Mouse (Mus musculus) adipose tissue, adult 10 weeks (tissue): ENCODE results near the gene Klhl29. TPM values are rescaled to one million over a fixed set of nuclear protein-coding genes. Genes with fewer than 3 reads are reported as not detected.

Experiments used
- polyA plus RNA-seq: library from polyadenylated mRNA; stranded (reverse); fragments of 350-450 nt; fragmentation: Illumina TruSeq; extraction: RNeasy Lipid Tissue Mini Kit (QIAGEN cat#74804); gene quantifications from one replicate; pipeline ENCODE4 v1.2.3, GENCODE M21; 2014; ENCODE audit warnings: low read depth, low replicate concordance

Klhl29 gene
- polyA plus RNA-seq: 1.6 TPM

GRCm38 (mm10) chr12:5375616-5376461, at the start of gene Klhl29:
Gene Klhl29 (minus strand): TSS chr12:5375682.

